Mouse (Mus musculus) kidney, adult 18-20 months (tissue): ENCODE measurements around the gene Fam20b.

Experiments
- DNase-seq: peaks from one replicate; pipeline ENCODE4 v3.0.0; 2021

The Fam20b gene

GRCm38 (mm10) chr1:156727234-156728108 is 8.6 kb upstream of the Fam20b start:
- no peak for DNase-seq

GRCm38 (mm10) chr1:156722089-156722488 is 3.2 kb upstream of the Fam20b start:
- DNase-seq, result no peak

- no peak for DNase-seq
Measured at GRCm38 (mm10) chr1:156720046-156720445, 1.2 kb upstream of the Fam20b start.

- DNase-seq, result peak; percentile 74
Measured at GRCm38 (mm10) chr1:156718286-156718949, 468 bp downstream of the Fam20b start.

GRCm38 (mm10) chr1:156717751-156718285 is 1.1 kb downstream of the Fam20b start:
- DNase-seq, result peak; percentile 64

GRCm38 (mm10) chr1:156716681-156717080 is 2.2 kb downstream of the Fam20b start:
- no peak for DNase-seq

- DNase-seq, result no peak
Measured at GRCm38 (mm10) chr1:156710472-156711098, 8.3 kb downstream of the Fam20b start.

GRCm38 (mm10) chr1:156708672-156709071 is 10.2 kb downstream of the Fam20b start:
- DNase-seq, result no peak

GRCm38 (mm10) chr1:156705696-156706285 is 13.1 kb downstream of the Fam20b start:
- no peak for DNase-seq

GRCm38 (mm10) chr1:156703444-156703843 is 15.4 kb downstream of the Fam20b start:
- DNase-seq, result no peak

GRCm38 (mm10) chr1:156702151-156702550 is 16.7 kb downstream of the Fam20b start:
- DNase-seq, result no peak

GRCm38 (mm10) chr1:156686025-156686661 is 32.7 kb downstream of the Fam20b start:
- no peak for DNase-seq

- no peak for DNase-seq
Measured at GRCm38 (mm10) chr1:156679599-156679998, 39.3 kb downstream of the Fam20b start.

GRCm38 (mm10) chr1:156677230-156677629 is 41.7 kb downstream of the Fam20b start:
- DNase-seq, result no peak

GRCm38 (mm10) chr1:156676596-156676995 is 42.3 kb downstream of the Fam20b start:
- DNase-seq, result no peak

- DNase-seq, result peak; percentile 61
Measured at GRCm38 (mm10) chr1:156676171-156676570, 42.7 kb downstream of the Fam20b start.

- DNase-seq, result peak; percentile 84
Measured at GRCm38 (mm10) chr1:156674195-156675000, 44.5 kb downstream of the Fam20b start, which contains the start of gene Tor3a. Gene Tor3a (minus strand): TSS chr1:156674356.

- peak; percentile 56 for DNase-seq
Measured at GRCm38 (mm10) chr1:156673476-156674194, 45.3 kb downstream of the Fam20b start.

GRCm38 (mm10) chr1:156672720-156673475 is 46.0 kb downstream of the Fam20b start:
- DNase-seq, result no peak

GRCm38 (mm10) chr1:156671921-156672320 is 47.0 kb downstream of the Fam20b start:
- no peak for DNase-seq
